Comparison of ENCODE assay signal across 7 mouse cellular contexts in the genomic region with DNA sequence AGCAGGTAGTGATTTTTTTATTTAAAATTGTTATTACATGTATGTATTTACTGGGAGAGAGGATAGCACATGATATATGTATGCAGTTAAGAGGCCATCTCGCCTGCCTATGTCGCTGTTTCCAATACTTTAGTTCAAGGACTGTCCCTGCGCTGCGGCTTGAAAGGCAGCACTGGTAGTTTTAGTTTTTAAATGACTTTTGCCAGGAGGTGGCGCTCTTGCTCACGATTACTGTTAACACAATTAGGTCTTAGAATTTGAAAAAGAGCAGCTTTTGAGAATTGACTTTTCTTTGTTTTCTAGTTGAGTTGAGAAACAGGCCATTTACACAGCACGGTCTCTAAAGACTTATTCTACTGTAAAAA.
DNase-seq lines count a peak whose midpoint lies in the region; ATAC-seq and TF ChIP-seq lines count a peak whose summit lies in the region.

No protein-coding gene starts in this region.

- no peaks in the 10 kb centered on the region for H3K9me3 ChIP-seq in hindbrain, postnatal 0 days (ENCODE audit: low read length)

- 4% methylated on average over 7 of the region's 7 CpGs for WGBS in hindbrain, postnatal 0 days
- 5% methylated on average over 7 of the region's 7 CpGs for WGBS in macrophage (ENCODE audit: missing documents)

- peak; percentile 86 for DNase-seq in adrenal gland, postnatal 10 days
- peak; percentile 52 to 59 for DNase-seq in gastrocnemius, adult 8-10 months (ENCODE audit: low spot score in 2 of 2)
- DNase-seq in hindbrain, postnatal 0 days (ENCODE audit: low spot score): peak; percentile 96
- DNase-seq in left cerebral cortex, adult 11 months (ENCODE audit: low spot score): peak; percentile 71
- DNase-seq in right cerebral cortex, postnatal 14 days: peak; percentile 87

- TF ChIP-seq CTCF in cortical plate, adult 2 months (IDR thresholded peaks at IDR 0.05; ENCODE audit: extremely low read depth, insufficient read depth, low read length): peak; percentile 46
- peak; percentile 75 for TF ChIP-seq CTCF in hindbrain, postnatal 0 days (IDR thresholded peaks at IDR 0.05; ENCODE audit: low read depth)

- TF ChIP-seq POLR2A in cortical plate, adult 2 months (IDR thresholded peaks at IDR 0.05; ENCODE audit: extremely low read depth, insufficient read depth, low read length): no peak

- H3K27ac ChIP-seq in cortical plate, adult 2 months (ENCODE audit: insufficient read depth, low read length): no peak overlapping the region
- H3K27ac ChIP-seq in hindbrain, postnatal 0 days: peak overlapping the region; percentile 54; the same call in 1 of the 2 replicates
- H3K27ac ChIP-seq in macrophage: no peak overlapping the region

- no peaks in the 10 kb centered on the region for H3K36me3 ChIP-seq in hindbrain, postnatal 0 days (ENCODE audit: insufficient read depth, low read length)
- no peaks in the 10 kb centered on the region for H3K36me3 ChIP-seq in macrophage (ENCODE audit: inconsistent target)

- H3K4me1 ChIP-seq in cortical plate, adult 2 months (ENCODE audit: control insufficient read depth, insufficient read depth, low read length): no peaks in the 10 kb centered on the region
- H3K4me1 ChIP-seq in hindbrain, postnatal 0 days (ENCODE audit: insufficient read depth, low read length): peaks cover 8% of the 10 kb centered on the region

- H3K27me3 ChIP-seq in hindbrain, postnatal 0 days (ENCODE audit: insufficient read depth, low read length): no peaks in the 10 kb centered on the region

- peak; percentile 69 for ATAC-seq in hindbrain, postnatal 0 days

- H3K4me3 ChIP-seq in cortical plate, adult 2 months (ENCODE audit: insufficient read depth, low read length): 0 out of 2 replicates have a peak overlapping the region, but pooled peaks have one; percentile 8
- H3K4me3 ChIP-seq in hindbrain, postnatal 0 days (ENCODE audit: low read length): peak overlapping the region; percentile 31
- H3K4me3 ChIP-seq in macrophage (ENCODE audit: inconsistent target): peak overlapping the region; percentile 2; the same call in 1 of the 2 replicates

- no peaks in the 10 kb centered on the region for H3K79me2 ChIP-seq in macrophage (ENCODE audit: inconsistent target)

- peak overlapping the region; percentile 35; the same call in 1 of the 2 replicates for H3K9ac ChIP-seq in hindbrain, postnatal 0 days (replicated peaks; ENCODE audit: low read length)

- H3K4me2 ChIP-seq in hindbrain, postnatal 0 days (ENCODE audit: low read depth, low read length): peak overlapping the region; percentile 61
